Mouse (Mus musculus): ENCODE results near the gene Aym1. TPM values are rescaled to one million over a fixed set of nuclear protein-coding genes. Genes with fewer than 3 reads are reported as not detected.
"Not testable (repeated sequence)": the region's sequence is repeated elsewhere in the genome, so short reads cannot be mapped to it uniquely, and the experiment has no call there.

Gene Aym1
- polyA plus RNA-seq, 1 experiment from 2014 or later, result not detected

DNA sequence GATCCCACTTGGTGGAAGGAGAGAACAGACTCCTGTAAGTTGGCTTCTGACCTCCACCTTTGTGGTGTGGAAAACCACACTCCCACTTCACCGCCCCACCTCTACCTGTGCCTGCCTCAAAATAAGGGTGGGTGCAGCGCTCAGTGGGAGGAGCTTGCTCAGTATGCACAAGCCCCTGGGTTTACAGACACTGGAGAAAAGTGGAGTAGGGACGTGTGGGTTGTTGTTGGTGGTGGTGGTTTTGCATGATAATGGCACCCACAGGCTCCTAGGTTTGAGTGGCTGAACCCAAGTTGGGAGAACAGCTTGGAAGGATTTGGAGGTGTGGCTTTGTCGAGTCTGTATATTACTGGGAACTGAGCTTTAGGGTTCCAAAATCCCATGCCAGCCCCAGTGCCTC is 24.2 kb upstream of the Aym1 start:
- WGBS (ENCODE audit: insufficient replicate concordance), result 60% methylated on average over 4 of the region's 4 CpGs
- no peak for ATAC-seq (replicated peaks; ENCODE audit: insufficient number of reproducible peaks, low FRiP score, low TSS enrichment)
- no peaks in the 10 kb centered on the region for H3K36me3 ChIP-seq (ENCODE audit: control insufficient read depth, insufficient read depth, low read length)

DNA sequence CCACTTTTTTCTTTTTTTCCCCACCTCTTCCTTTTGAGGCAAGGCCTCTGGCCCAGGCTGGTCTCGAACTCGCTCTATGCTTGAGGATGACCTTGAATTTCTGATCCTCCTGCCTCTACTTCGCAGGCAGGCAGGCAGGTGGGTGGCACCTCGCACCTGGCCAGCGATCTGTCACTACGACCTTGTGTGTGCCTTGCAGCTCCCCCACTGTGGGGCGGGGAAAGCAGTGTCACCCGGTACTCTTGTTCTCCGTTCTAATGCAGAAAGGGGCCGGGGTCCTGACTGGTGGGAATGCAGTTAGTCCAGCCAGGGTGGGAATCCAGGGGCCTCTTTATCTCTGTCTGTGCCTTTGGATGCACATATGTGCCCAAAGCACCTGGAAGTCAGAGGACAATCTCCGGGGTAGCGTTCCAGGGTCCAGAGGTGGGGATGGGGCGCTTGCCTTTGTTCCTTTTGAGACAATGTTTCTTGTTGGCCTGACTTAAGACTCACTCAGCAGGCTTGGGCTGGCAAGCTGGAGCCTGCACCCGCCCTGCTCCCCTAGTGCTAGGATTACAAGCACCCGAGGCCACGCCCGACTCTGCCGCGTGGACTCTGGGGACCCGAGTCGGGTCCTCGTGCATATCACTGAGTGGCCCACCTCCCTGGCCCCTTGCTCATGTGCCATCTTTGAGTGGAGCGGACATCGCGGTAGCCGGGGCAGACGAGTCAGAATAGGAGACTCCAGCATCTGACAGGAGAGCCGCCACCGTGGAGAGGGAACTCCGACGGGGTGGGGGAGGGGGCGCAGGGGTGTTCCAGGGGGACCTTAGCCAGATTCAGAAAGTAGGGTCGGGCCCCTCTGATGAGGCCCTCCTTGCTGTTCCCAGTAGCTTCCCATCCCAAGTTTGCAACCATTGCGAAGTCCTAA is 22.2 kb upstream of the Aym1 start:
- peaks cover 6% of the 10 kb centered on the region for H3K4me1 ChIP-seq (ENCODE audit: control insufficient read depth, insufficient read depth, low read length)
- WGBS (ENCODE audit: insufficient replicate concordance), result 7% methylated on average over 34 of the region's 34 CpGs
- 0 out of 2 replicates have a peak, but pooled peaks cover 3% of the 10 kb centered on the region for H3K9me3 ChIP-seq (replicated peaks; ENCODE audit: control insufficient read depth, low read length)
- peak overlapping the region; percentile 24 for H3K4me3 ChIP-seq (ENCODE audit: low read depth, low read length)
- H3K4me2 ChIP-seq, result peak overlapping the region; percentile 45
- peaks cover 76% of the 10 kb centered on the region for H3K27me3 ChIP-seq (ENCODE audit: control insufficient read depth, insufficient read depth, low read length)
- H3K9ac ChIP-seq (ENCODE audit: low read depth, low read length), result no peak overlapping the region
- no peak overlapping the region for H3K27ac ChIP-seq (ENCODE audit: low read depth, low read length)
- no peaks in the 10 kb centered on the region for H3K36me3 ChIP-seq (ENCODE audit: control insufficient read depth, insufficient read depth, low read length)
- ATAC-seq (replicated peaks; ENCODE audit: insufficient number of reproducible peaks, low FRiP score, low TSS enrichment), result no peak

More for the DNA sequence above, 24.2 kb upstream of the Aym1 start:
- Histone ChIP-seq H3K4me1 (ENCODE audit: control insufficient read depth, insufficient read depth, low read length) (peaks cover 6% of the 10 kb centered on the region), H3K4me2 (no peak overlapping the region), H3K9me3 (replicated peaks; ENCODE audit: control insufficient read depth, low read length) (peaks cover 12% of the 10 kb centered on the region; the same call in 1 of the 2 replicates), H3K4me3 (ENCODE audit: low read depth, low read length) (no peak overlapping the region), H3K27ac (ENCODE audit: low read depth, low read length) (no peak overlapping the region), H3K27me3 (ENCODE audit: control insufficient read depth, insufficient read depth, low read length) (peaks cover 58% of the 10 kb centered on the region), H3K9ac (ENCODE audit: low read depth, low read length) (no peak overlapping the region)

DNA sequence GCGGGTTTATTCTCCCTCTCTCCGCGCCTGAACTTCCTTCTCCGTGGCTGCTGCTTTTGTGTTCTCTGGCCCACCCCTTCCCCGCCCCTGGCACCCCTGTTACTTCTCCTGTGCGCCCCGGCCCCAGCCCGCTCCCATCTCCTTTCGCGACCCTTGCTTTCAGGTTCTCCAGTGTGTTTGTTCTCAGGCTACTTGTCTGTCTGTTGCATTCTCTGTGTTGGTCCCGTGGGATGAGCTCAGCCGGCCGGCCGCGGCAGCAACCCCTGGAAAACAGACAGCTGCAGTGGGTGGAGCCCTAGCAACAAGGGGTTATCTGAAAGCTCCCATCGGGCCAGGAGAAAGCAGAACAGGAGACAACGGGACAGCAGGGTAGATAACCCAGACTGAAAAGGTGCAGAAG is 21.4 kb upstream of the Aym1 start:
- H3K27me3 ChIP-seq (ENCODE audit: control insufficient read depth, insufficient read depth, low read length), result peaks cover 74% of the 10 kb centered on the region
- H3K4me1 ChIP-seq (ENCODE audit: control insufficient read depth, insufficient read depth, low read length), result peaks cover 6% of the 10 kb centered on the region
- H3K9me3 ChIP-seq (replicated peaks; ENCODE audit: control insufficient read depth, low read length), result 0 out of 2 replicates have a peak, but pooled peaks cover 3% of the 10 kb centered on the region
- WGBS (ENCODE audit: insufficient replicate concordance), result 2% methylated on average over 17 of the region's 17 CpGs
- H3K9ac ChIP-seq (ENCODE audit: low read depth, low read length), result no peak overlapping the region
- H3K36me3 ChIP-seq (ENCODE audit: control insufficient read depth, insufficient read depth, low read length), result no peaks in the 10 kb centered on the region
- no peak for ATAC-seq (replicated peaks; ENCODE audit: insufficient number of reproducible peaks, low FRiP score, low TSS enrichment)
- peak overlapping the region; percentile 45 for H3K4me2 ChIP-seq
- H3K4me3 ChIP-seq (ENCODE audit: low read depth, low read length), result peak overlapping the region; percentile 24
- H3K27ac ChIP-seq (ENCODE audit: low read depth, low read length), result no peak overlapping the region

DNA sequence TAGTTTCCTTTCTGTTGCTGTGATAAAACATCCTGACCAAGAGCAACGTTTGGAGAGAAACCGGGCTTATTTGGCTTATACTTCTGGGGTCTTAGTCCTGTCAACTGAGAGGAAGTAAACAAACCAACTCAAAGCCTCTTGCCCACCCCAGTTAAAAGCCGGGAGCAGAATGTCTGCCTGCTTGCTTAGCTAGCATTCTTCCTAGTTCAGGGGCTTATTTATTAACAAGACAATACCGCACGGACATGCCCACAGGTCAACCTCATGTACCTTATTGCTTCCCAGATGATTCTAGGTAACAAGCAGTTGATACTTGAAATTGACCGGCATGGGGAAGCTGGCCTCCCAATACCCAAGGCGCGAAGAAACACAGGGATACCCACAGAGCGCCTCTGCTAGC is 20.8 kb upstream of the Aym1 start:
- H3K4me2 ChIP-seq, result no peak overlapping the region
- H3K4me3 ChIP-seq (ENCODE audit: low read depth, low read length), result 0 out of 2 replicates have a peak overlapping the region, but pooled peaks have one; percentile 24

DNA sequence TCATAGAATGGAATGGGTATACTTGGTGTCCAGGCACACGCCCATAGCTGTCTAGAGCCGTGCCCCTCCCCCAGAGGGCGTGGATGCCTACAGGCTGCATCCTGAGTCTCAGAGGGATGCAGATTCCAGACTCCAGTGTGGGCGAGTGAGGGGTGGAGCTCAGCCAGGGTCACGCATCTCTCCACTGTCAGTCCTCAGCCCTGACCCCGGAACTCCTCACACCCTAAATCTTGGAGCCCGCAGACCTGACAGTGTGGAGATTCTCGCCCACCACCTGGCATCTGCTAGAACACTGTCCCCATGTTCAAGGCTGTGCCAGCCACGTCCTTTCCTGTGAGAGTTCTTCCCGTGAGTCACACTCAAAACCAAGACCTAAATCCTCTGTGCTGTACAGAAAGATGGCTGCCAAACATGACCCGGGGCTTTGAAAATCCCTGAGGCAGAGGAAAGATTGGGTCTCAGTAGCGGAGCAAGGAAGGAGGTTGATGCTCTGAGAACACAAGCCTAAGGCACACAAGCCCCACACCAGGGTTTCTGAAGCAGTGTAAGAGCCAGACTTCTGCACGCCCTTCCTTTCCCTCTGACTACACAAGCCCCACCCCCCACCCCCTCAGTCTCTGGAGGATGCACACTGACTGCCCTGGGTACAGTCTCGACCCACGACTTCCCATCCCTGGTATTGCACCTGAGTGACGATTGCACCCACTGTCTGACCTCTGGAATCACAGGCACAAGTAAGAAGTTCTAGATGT is 12.3 kb upstream of the Aym1 start:
- H3K36me3 ChIP-seq (ENCODE audit: control insufficient read depth, insufficient read depth, low read length), result no peaks in the 10 kb centered on the region
- H3K27ac ChIP-seq (ENCODE audit: low read depth, low read length), result no peak overlapping the region
- no peak for ATAC-seq (replicated peaks; ENCODE audit: insufficient number of reproducible peaks, low FRiP score, low TSS enrichment)
- H3K9ac ChIP-seq (ENCODE audit: low read depth, low read length), result no peak overlapping the region
- no peaks in the 10 kb centered on the region for H3K9me3 ChIP-seq (replicated peaks; ENCODE audit: control insufficient read depth, low read length)
- H3K4me3 ChIP-seq (ENCODE audit: low read depth, low read length), result no peak overlapping the region
- no peaks in the 10 kb centered on the region for H3K4me1 ChIP-seq (ENCODE audit: control insufficient read depth, insufficient read depth, low read length)
- no peak overlapping the region for H3K4me2 ChIP-seq
- H3K27me3 ChIP-seq (ENCODE audit: control insufficient read depth, insufficient read depth, low read length), result peaks cover 74% of the 10 kb centered on the region
- 31% methylated on average over 16 of the region's 16 CpGs for WGBS (ENCODE audit: insufficient replicate concordance)

More for the DNA sequence above, 20.8 kb upstream of the Aym1 start:
- Histone ChIP-seq H3K9me3 (replicated peaks; ENCODE audit: control insufficient read depth, low read length) (0 out of 2 replicates have a peak, but pooled peaks cover 3% of the 10 kb centered on the region), H3K36me3 (ENCODE audit: control insufficient read depth, insufficient read depth, low read length) (no peaks in the 10 kb centered on the region), H3K9ac (ENCODE audit: low read depth, low read length) (no peak overlapping the region), H3K4me1 (ENCODE audit: control insufficient read depth, insufficient read depth, low read length) (peaks cover 6% of the 10 kb centered on the region), H3K27ac (ENCODE audit: low read depth, low read length) (no peak overlapping the region), H3K27me3 (ENCODE audit: control insufficient read depth, insufficient read depth, low read length) (peaks cover 77% of the 10 kb centered on the region)
- whole genome bisulfite sequencing (ENCODE audit: insufficient replicate concordance), result 21% methylated on average over 9 of the region's 9 CpGs
- ATAC-seq (replicated peaks; ENCODE audit: insufficient number of reproducible peaks, low FRiP score, low TSS enrichment), result no peak

DNA sequence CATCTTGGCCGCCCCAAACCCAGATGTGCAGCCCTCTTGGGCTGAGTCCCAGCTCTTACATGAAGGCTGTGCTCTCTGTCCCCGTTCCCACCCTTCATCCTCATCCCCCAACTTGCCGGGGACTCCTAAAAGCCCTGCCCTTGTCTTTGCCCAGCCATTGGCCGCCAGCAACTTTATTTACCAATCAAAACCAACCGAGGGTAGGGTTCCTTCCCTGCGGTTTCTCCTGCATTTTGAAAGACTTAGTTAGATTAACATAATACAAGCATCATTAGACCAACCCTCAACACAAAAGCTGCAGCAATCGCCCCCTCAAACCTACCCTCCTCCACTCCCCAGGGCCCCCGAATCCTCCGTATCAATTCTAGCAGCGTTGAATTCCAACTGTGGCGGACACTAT is 11.3 kb upstream of the Aym1 start:
- ATAC-seq (replicated peaks; ENCODE audit: insufficient number of reproducible peaks, low FRiP score, low TSS enrichment), result no peak
- H3K4me1 ChIP-seq (ENCODE audit: control insufficient read depth, insufficient read depth, low read length), result no peaks in the 10 kb centered on the region

DNA sequence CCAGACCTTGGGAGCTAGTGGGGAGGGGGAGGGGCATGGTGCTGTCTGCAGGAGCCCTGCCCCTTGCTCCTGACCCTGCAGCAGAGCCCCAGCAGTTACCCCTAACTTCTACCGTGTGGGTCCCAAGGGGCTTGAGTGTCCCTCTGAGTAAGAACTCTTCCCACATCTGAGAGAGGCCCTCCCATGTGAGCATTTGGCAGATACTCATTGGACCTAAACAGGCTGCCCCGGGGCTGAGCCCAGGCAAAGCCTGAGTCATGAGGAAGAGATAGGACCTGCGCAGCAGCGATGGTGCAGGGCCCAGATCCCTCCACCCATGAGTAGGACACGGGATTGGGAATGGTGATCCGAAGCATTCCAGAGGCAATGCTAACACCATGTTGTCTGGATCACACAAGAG is 10.4 kb upstream of the Aym1 start:
- H3K27ac ChIP-seq (ENCODE audit: low read depth, low read length); H3K4me3 ChIP-seq (ENCODE audit: low read depth, low read length); H3K4me2 ChIP-seq; H3K9me3 ChIP-seq (replicated peaks; ENCODE audit: control insufficient read depth, low read length); H3K4me1 ChIP-seq (ENCODE audit: control insufficient read depth, insufficient read depth, low read length); H3K9ac ChIP-seq (ENCODE audit: low read depth, low read length); H3K36me3 ChIP-seq (ENCODE audit: control insufficient read depth, insufficient read depth, low read length): not testable (repeated sequence)
- peaks cover 79% of the 10 kb centered on the region for H3K27me3 ChIP-seq (ENCODE audit: control insufficient read depth, insufficient read depth, low read length)
- 0 out of 2 replicates have a peak, but pooled peaks have one; percentile 49 for ATAC-seq (replicated peaks; ENCODE audit: insufficient number of reproducible peaks, low FRiP score, low TSS enrichment)
- WGBS (ENCODE audit: insufficient replicate concordance), result 30% methylated on average over 5 of the region's 6 CpGs

More for the DNA sequence above, 11.3 kb upstream of the Aym1 start:
- Histone ChIP-seq H3K9ac (ENCODE audit: low read depth, low read length) (no peak overlapping the region), H3K9me3 (replicated peaks; ENCODE audit: control insufficient read depth, low read length) (no peaks in the 10 kb centered on the region), H3K36me3 (ENCODE audit: control insufficient read depth, insufficient read depth, low read length) (no peaks in the 10 kb centered on the region), H3K4me3 (ENCODE audit: low read depth, low read length) (no peak overlapping the region), H3K4me2 (no peak overlapping the region), H3K27ac (ENCODE audit: low read depth, low read length) (no peak overlapping the region), H3K27me3 (ENCODE audit: control insufficient read depth, insufficient read depth, low read length) (peaks cover 83% of the 10 kb centered on the region)
- WGBS (ENCODE audit: insufficient replicate concordance), result 11% methylated on average over 11 of the region's 11 CpGs

DNA sequence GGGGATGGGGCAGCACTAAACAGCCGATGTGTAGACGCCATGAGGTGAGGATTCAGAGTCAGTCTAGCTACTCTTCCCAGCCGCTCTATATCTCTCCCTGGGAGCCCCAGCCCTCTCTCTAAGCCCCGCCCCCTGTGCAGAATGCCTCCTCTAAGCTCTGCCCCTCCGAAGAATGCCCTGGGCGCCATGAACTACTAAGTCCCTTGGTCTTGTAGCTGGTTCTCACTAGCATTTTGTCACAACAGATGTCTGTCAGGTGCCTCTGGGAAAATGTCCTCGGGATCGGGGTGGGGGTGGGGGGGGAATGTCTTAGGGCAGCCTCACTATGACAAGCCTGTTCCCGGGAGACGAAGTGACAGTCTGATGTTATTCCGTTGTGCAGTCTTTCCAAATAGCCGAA is 9.5 kb upstream of the Aym1 start:
- H3K27me3 ChIP-seq (ENCODE audit: control insufficient read depth, insufficient read depth, low read length), result peaks cover 85% of the 10 kb centered on the region
- no peak overlapping the region for H3K27ac ChIP-seq (ENCODE audit: low read depth, low read length)
- no peak overlapping the region for H3K9ac ChIP-seq (ENCODE audit: low read depth, low read length)
- no peak overlapping the region for H3K4me2 ChIP-seq
- H3K4me3 ChIP-seq (ENCODE audit: low read depth, low read length), result no peak overlapping the region
- WGBS (ENCODE audit: insufficient replicate concordance), result 20% methylated on average over 12 of the region's 12 CpGs
- no peaks in the 10 kb centered on the region for H3K9me3 ChIP-seq (replicated peaks; ENCODE audit: control insufficient read depth, low read length)
- ATAC-seq (replicated peaks; ENCODE audit: insufficient number of reproducible peaks, low FRiP score, low TSS enrichment), result no peak
- no peaks in the 10 kb centered on the region for H3K36me3 ChIP-seq (ENCODE audit: control insufficient read depth, insufficient read depth, low read length)
- H3K4me1 ChIP-seq (ENCODE audit: control insufficient read depth, insufficient read depth, low read length), result no peaks in the 10 kb centered on the region
